Mouse (Mus musculus) heart, postnatal 0 days (tissue): ENCODE measurements around the gene Clip2.

Experiments
- CTCF ChIP-seq: IDR thresholded peaks from 2 replicates; pipeline ENCODE4 v1.5.1; 2016; ENCODE audit warnings: antibody characterized with exemption, control low read depth, low read depth
- EP300 ChIP-seq: IDR thresholded peaks from 2 replicates; pipeline ENCODE4 v1.6.1; 2016; ENCODE audit warnings: antibody characterized with exemption, low read depth

DNA sequence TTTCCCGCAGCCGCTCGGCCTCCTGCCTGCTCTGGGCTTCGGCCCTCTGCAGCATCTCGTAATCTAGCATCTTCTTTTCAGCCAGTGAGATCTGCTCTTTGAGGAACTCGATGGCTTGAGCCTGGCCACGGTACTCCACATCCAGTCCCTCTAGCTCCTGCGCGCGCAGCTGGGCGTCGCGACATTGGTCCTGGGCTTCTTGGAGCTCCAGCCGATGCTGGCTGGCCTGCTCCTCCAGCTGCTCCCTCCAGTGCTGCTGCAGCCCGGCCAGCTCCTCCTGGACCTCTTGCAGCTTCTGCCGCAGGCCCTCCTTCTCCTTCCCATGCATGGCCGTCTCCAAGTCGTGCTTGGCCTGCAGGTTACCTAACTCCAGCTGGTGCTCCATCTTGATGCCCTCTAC, 49.6 kb downstream of the Clip2 start:
- no peak for TF ChIP-seq CTCF
- no peak for TF ChIP-seq EP300
